Mouse (Mus musculus) spleen, adult 2 months (tissue): ENCODE measurements at regions not wholly inside any gene's neighbourhood (a gene's known extent, or its start where the extent isn't known, plus 50 kb on each side); places are given as distances from the start of the nearest gene placed in this dataset.

Experiments used
- DNase-seq, 2 experiments: peaks; one replicate each; pipeline versions ENCODE4 v3.0.0 to v3.0.0-alpha.2; 2012 to 2021; ENCODE audit warnings: low spot score in 2 of 2, low read depth in 1 of 2
- H3K27ac ChIP-seq: fragments of 200-500 bp; 2 replicates; pipeline ENCODE4 v1.5.1; 2012; ENCODE audit warnings: low read length, inconsistent platforms; ENCODE audit not compliant: insufficient read depth
- H3K27me3 ChIP-seq: fragments of 200-500 bp; 2 replicates; pipeline ENCODE4 v1.6.1; 2012; ENCODE audit warnings: mild to moderate bottlenecking, moderate library complexity, low read length, inconsistent platforms; ENCODE audit not compliant: control insufficient read depth, insufficient read depth
- H3K36me3 ChIP-seq: fragments of 200-500 bp; 2 replicates; pipeline ENCODE4 v1.6.1; 2012; ENCODE audit warnings: mild to moderate bottlenecking, low read length, inconsistent platforms; ENCODE audit not compliant: control insufficient read depth, insufficient read depth
- H3K4me1 ChIP-seq: fragments of 200-500 bp; 2 replicates; pipeline ENCODE4 v1.6.1; 2011; ENCODE audit warnings: inconsistent platforms; ENCODE audit not compliant: control insufficient read depth, insufficient read depth, insufficient read length
- H3K4me3 ChIP-seq: fragments of 200-500 bp; 2 replicates; pipeline ENCODE4 v1.5.1; 2011; ENCODE audit warnings: mild to moderate bottlenecking, inconsistent platforms; ENCODE audit not compliant: insufficient read depth, insufficient read length; ENCODE audit errors: extremely low read depth
- CTCF ChIP-seq: fragments of 200-500 bp; IDR thresholded peaks from 2 replicates; pipeline ENCODE4 v1.5.1; 2011; ENCODE audit warnings: mild to moderate bottlenecking, inconsistent platforms; ENCODE audit not compliant: insufficient read depth, insufficient read length, insufficient replicate concordance; ENCODE audit errors: extremely low read depth
- POLR2A ChIP-seq: fragments of 200-500 bp; IDR thresholded peaks from 2 replicates; pipeline ENCODE4 v1.6.1; 2011; ENCODE audit warnings: low read depth, low read length, inconsistent platforms
- WGBS: fragments of 180-500 bp; shearing (Covaris S2); methylation state at CpG from one replicate; pipeline ENCODE4 v1.1.7; 2018; 5-methylcytosine and 5-hydroxymethylcytosine counted together

DNA sequence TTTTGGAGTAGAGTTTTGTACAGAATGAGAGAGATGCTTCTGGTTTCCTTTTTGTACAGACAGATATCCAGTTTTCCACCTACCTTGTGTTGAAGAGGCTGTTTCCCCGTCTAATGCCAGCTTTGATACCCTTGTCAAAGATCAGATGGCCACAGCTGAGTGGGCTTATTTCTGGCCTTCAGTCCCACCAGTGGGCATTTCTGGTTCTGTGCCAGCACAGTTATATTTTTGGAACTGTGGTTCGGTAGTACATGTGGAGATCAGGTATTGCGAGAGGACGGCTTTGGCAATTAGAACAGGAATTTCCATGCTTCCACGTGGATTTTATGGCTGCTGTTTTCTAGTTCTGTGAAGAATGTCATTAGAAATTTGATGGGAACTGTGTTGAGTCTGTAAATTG lies 302.5 kb upstream of the Cxcr4 start:
- Histone ChIP-seq H3K27ac (no peak overlapping the region), H3K4me3 (no peak overlapping the region), H3K36me3 (no peaks in the 10 kb centered on the region), H3K27me3 (no peaks in the 10 kb centered on the region), H3K4me1 (no peaks in the 10 kb centered on the region)
- WGBS = 86% methylated on average over 5 of the region's 5 CpGs
- DNase-seq = no peak
- TF ChIP-seq POLR2A = no peak
- no peak for TF ChIP-seq CTCF

DNA sequence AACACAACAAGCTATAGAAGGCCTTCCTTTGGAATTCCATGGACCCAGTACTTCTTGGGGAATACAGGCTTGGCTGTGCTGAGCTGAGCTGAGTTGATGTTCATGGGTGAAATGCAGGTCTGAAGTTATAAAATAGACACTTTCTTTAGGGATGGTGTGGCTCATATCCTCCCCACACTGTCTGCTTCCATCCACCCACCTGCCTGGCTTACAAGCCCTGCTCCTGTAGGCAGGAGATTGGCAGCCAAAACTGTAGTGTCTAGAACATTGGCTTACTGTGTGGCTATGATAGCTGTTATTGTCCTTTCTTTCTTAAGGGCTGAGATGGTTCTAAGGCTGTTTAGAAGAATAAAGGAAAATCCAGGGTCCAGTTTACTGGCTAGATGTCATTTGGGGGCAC lies 286.2 kb upstream of the Cxcr4 start:
- no peaks in the 10 kb centered on the region for H3K27me3 ChIP-seq
- no peak overlapping the region for H3K4me3 ChIP-seq
- no peaks in the 10 kb centered on the region for H3K4me1 ChIP-seq
- TF ChIP-seq CTCF (no peak), POLR2A (no peak)
- no peak for DNase-seq
- H3K27ac ChIP-seq = no peak overlapping the region
- H3K36me3 ChIP-seq = no peaks in the 10 kb centered on the region

DNA sequence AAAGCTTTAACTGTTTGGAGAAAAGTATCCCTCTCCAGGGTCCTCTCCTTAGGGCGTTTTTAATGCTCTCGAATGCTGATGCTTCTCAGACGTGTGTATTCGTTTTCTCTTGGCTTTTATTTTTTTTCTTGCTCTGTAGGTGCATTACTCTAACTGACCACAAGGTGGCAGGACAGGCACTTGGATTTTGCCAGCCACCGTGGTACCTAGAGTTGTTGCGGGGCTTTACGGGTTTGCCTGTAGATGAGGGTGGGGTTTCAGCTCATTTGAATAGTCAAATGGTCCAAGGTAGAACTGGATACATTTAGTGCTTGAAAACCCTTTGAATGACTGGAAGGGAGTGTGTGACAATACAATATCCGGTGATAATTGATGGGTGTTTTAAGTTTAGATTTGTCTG lies 283.2 kb upstream of the Cxcr4 start:
- TF ChIP-seq CTCF (peak; percentile 45; the same call in 1 of the 2 replicates), POLR2A (no peak)
- H3K27me3 ChIP-seq = no peaks in the 10 kb centered on the region
- H3K36me3 ChIP-seq = no peaks in the 10 kb centered on the region
- no peak overlapping the region for H3K4me3 ChIP-seq
- peak; percentile 12 to 19 for DNase-seq
- no peak overlapping the region for H3K27ac ChIP-seq
- no peaks in the 10 kb centered on the region for H3K4me1 ChIP-seq
- WGBS = 14% methylated on average over 8 of the region's 8 CpGs

- no peak overlapping the region for H3K27ac ChIP-seq
- H3K27me3 ChIP-seq = no peaks in the 10 kb centered on the region
- TF ChIP-seq CTCF = no peak
- TF ChIP-seq POLR2A = no peak
- no peak for DNase-seq
- no peaks in the 10 kb centered on the region for H3K4me1 ChIP-seq
- H3K4me3 ChIP-seq = no peak overlapping the region
- H3K36me3 ChIP-seq = no peaks in the 10 kb centered on the region
- 63% methylated on average over 11 of the region's 11 CpGs for WGBS
These were observed 282.1 kb upstream of the Cxcr4 start for GRCm38 (mm10) chr1:128874190-128874589.

- 68% methylated on average over 3 of the region's 3 CpGs for WGBS
- no peaks in the 10 kb centered on the region for H3K27me3 ChIP-seq
- TF ChIP-seq CTCF (no peak), POLR2A (no peak)
- no peak overlapping the region for H3K4me3 ChIP-seq
- no peaks in the 10 kb centered on the region for H3K36me3 ChIP-seq
- no peaks in the 10 kb centered on the region for H3K4me1 ChIP-seq
- no peak for DNase-seq
- H3K27ac ChIP-seq = no peak overlapping the region
These were observed 276.7 kb upstream of the Cxcr4 start for GRCm38 (mm10) chr1:128868761-128869160.

- DNase-seq = no peak
- WGBS = 78% methylated on average over 1 of the region's 1 CpGs
- TF ChIP-seq POLR2A (no peak), CTCF (no peak)
- H3K4me3 ChIP-seq = no peak overlapping the region
- no peaks in the 10 kb centered on the region for H3K36me3 ChIP-seq
- no peaks in the 10 kb centered on the region for H3K27me3 ChIP-seq
- H3K27ac ChIP-seq = no peak overlapping the region
- no peaks in the 10 kb centered on the region for H3K4me1 ChIP-seq
These were observed 268.4 kb upstream of the Cxcr4 start for GRCm38 (mm10) chr1:128860537-128860936.

DNA sequence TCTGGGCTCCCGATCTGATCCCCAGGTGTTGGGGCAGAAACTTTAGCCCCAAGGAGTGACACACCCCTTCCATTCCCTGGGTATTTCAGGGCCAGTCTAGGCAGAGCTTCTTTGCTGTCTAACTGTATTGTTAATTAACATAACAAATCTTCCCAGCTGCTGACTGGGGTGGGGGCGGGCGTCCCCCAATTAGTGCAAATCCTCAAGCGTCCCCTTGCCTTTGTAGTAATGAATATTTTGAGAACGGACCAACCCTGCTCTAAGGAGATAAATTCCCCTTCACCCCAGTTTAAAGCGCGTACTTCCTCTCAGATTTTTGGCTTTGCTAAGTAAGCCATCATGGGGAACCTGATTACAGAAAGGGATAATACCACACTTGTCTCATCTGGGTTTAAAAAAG lies 268.0 kb upstream of the Cxcr4 start:
- H3K27me3 ChIP-seq = no peaks in the 10 kb centered on the region
- no peaks in the 10 kb centered on the region for H3K4me1 ChIP-seq
- no peak overlapping the region for H3K4me3 ChIP-seq
- WGBS = 70% methylated on average over 7 of the region's 7 CpGs
- no peaks in the 10 kb centered on the region for H3K36me3 ChIP-seq
- no peak overlapping the region for H3K27ac ChIP-seq
- DNase-seq = no peak
- TF ChIP-seq POLR2A = no peak
